Mouse (Mus musculus) heart, adult 18-20 months (tissue): Measurements from ENCODE around the gene Ubash3b. TPM values are rescaled to one million over a fixed set of nuclear protein-coding genes. Genes with fewer than 3 reads are reported as not detected.

Experiments
- DNase-seq, 2 experiments: peaks; one replicate each; pipeline ENCODE4 v3.0.0; 2021 to 2022; ENCODE audit warnings: mixed read lengths in 1 of 2
- total RNA-seq, 2 experiments: library from RNA; stranded (reverse); gene quantifications; 2 replicates each; pipeline ENCODE4 v1.2.3; 2021

Gene Ubash3b
- total RNA-seq, 2 experiments from 2014 or later = 0.89 to 1.5 TPM

DNA sequence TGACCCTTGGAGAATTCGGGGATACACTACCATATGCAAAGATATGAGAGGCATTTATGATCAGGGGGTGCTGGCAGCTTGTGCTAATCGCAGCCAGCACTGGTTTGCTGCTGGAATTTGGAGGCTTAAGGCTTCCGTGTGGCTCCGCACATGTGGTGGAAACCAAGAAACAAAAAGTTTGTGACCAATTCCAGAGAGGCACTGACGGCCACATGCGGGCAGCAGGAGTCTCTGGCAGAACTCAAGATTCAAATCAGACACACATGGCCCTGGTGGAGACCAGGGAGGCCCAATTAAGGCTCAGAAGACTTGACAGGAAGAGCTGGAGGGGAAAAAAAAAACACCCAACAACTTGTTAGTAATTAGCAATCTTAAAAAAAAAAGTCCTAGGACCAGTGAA, 63.4 kb downstream of the Ubash3b start:
- no peak for DNase-seq

GRCm38 (mm10) chr9:41091993-41092392, 69.5 kb downstream of the Ubash3b start:
- DNase-seq = no peak

- DNase-seq = no peak
These were observed 70.3 kb downstream of the Ubash3b start for GRCm38 (mm10) chr9:41091187-41091586.

DNA sequence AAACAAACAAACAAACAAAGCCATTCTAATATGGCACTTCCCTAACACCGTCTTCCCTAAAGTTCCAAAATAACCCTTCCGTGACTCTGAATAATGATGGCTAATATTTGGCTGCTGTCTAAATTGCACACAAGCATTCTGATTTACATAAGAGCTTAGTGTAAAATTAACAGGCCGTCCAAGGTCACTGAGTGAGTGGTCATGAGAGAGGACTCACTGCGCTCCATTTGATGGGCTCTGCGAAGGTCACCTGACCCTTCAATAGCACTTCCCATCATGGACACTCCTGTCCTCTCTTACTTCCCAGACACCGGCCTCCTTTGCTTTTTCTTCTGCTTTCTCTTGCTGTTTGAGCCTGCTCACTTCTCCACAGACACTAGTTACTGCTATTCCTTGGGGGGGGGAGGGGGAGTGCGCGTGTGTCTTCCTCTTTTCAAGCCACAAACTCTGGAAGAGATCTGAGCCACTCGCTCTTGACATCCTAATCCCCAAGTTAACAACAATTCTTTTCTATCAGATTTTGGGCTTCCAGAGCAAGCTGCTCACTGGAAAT, 73.6 kb downstream of the Ubash3b start:
- no peak for DNase-seq

GRCm38 (mm10) chr9:41084191-41084901, 77.2 kb downstream of the Ubash3b start:
- DNase-seq = peak; percentile 70 to 72

GRCm38 (mm10) chr9:41083386-41084055, 78.0 kb downstream of the Ubash3b start:
- DNase-seq = no peak

DNA sequence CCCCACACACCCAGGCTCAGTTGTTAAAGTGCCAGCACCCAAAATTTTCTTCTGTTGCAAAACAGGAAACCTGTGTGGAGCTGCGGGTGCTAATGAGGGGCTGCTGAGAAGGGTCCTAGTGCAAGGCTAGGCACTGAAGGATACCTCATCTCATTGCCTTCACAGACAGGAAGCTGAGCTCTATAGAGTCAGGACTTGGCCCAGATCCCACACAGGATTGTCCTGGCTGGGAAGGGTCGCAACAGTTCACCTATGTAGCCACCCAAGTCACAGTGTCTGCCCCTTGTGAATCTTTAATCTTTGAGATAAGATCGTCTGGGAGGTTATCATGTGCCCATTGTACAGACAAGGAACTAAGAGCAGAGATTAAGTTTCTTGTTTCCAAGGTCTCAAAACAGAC, 78.6 kb downstream of the Ubash3b start:
- no peak for DNase-seq

DNA sequence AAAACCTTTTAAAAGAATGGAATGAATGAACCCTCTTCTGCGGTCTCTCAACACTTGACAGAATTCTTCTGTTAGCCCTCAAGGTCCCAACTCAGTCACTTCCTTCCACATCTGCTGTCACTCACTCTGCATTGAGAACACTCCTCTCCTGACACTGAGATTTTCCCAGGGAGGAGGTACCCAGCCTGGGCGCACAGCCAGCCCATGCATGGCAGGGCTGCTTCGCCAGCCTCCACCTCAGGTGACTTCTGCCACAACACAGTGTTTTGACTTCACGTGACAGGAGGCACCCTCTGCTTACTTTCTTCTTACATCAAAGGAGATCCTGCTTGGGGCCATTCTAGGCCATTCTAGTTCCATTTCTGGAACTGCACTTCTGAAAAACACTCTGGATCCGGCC, 80.6 kb downstream of the Ubash3b start:
- DNase-seq = peak; percentile 39 to 43

DNA sequence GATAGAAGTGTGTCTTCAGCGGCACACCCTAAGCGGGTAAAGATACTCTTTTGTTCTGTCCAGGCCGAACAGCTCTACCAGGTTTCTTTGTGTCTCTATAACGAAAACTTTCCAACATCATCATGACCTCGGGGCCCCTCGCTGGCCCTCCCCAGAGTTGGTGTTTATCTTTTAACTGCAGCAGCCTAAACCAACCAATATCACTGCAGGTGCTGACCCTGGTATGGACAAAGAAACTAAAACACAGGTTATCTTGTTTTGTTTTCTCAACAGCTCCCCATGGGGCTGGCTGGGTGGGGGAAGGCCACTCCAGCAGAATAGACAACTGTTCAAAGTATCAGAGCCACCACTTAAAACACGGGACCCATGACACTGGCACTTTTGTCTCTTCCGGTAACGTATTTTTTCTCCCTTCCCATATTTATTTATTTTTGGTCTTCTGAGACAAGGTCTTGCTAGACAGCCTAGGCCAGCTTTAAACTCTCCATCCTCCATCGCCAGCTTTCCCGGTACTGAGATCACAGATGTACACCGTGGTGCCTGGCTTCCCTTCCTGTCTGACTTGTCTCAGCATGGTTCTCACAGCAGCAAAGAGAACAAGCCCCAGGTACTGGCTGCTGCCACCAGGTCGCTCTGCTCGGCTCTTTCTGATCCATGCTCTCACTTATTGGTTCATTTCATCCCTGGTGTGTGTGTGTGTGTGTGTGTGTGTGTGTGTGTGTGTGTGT, 81.9 kb downstream of the Ubash3b start:
- DNase-seq = no peak

- no peak for DNase-seq
These were observed 83.3 kb downstream of the Ubash3b start for GRCm38 (mm10) chr9:41078198-41078597.

DNA sequence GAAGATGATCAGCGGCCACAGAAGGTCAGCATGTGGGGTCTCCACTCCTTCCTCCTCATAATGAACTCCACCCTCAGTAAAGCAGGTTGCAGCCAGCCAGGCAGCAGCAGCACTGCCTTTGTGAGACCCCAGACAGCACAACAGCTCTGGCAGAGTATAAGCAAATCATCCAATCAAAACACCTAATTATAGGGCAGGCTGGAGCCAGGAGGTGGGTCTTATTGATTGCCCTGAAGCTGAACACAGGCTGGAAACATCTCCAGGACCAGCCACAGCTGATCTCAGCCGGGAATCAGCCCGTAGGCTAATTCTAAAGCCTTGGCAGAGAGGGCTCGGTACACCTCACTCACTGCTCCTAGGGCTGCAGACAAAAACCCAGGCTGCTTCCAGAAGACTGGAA, 85.3 kb downstream of the Ubash3b start:
- no peak for DNase-seq

- DNase-seq = no peak
These were observed 86.0 kb downstream of the Ubash3b start for GRCm38 (mm10) chr9:41075528-41075927.

DNA sequence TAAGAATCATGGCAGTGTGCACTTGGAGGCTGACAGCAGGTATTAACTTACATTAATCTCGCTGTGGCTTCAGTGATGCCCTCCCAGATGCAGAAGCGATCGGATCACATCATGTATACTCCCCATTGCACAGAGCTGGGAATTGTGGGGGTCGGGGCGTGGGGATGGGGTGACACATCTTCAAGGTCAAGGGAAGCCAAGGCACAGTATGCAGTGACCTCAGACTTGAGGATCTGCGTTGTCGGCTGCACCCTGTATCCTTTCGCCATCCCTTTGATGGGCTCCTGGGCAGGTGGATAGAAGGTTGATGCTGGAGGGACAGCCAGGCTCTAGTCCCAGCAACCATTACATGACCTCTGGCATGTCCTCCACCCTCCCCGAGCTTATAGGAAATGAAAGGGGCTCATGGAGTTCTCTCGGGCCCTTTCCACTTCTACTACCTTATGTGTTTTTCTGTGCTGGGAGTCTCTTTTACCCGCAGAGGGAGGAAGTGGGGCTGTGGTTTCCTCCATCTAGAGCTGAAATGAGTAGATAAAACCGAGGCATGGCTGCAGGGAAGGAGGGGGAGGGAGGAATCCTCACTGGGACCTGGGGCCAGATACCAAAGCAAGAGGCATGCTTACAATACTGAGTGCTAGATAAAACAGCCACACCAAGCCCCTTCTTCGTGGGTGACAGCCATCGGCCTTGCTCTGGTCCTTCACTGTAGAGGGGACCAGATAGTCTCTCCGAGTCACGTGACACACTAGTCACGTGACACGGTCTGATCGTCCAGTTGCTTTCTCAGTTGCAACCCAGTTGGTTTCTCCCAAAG, 88.1 kb downstream of the Ubash3b start:
- DNase-seq = peak; percentile 28 to 53

DNA sequence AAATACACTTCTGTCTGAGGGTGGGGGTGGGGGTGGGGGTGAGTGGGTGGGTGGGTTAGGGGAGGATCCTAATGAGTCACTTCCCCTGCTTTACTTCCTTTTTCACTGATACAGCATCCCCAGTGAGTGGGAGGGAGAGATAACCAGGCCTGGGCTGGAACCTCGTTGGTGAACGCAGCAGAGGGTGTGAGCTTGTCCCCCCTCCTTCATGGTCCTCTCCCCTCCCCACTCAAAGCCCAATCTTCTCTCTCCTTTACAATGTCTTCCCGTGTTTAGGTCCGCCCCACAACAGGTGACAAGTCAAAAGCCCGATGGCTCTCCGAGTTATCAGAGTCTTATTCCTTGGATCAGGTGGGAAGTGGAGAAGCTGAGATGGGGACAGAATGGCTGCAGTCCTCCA, 88.7 kb downstream of the Ubash3b start:
- DNase-seq = no peak

GRCm38 (mm10) chr9:41071906-41072511, 89.5 kb downstream of the Ubash3b start:
- no peak for DNase-seq

DNA sequence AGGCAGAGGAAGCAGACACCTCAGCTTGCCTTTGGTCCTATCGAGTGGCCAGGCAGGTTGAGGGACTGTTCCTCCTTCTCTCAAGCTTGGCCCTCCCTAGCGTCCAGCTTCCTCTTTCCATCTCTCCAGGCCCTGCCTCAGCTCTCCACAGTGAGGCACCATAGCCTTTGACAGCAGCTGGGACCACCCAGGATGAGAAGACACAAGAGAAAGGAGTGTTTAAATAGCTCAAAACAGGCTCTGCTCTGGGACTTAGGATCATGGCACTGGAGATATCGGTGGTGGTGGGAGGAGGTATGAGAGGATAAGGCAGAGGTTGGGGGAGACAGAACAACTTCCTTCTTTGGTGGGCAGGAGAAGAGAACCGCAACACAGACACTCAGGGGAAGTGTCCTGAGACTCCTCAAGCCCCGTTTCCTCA, 90.7 kb downstream of the Ubash3b start:
- DNase-seq = peak; percentile 31 to 46

- no peak for DNase-seq
These were observed 92.0 kb downstream of the Ubash3b start for GRCm38 (mm10) chr9:41069509-41069908.

- no peak for DNase-seq
These were observed 100.1 kb downstream of the Ubash3b start for GRCm38 (mm10) chr9:41061446-41061845.

DNA sequence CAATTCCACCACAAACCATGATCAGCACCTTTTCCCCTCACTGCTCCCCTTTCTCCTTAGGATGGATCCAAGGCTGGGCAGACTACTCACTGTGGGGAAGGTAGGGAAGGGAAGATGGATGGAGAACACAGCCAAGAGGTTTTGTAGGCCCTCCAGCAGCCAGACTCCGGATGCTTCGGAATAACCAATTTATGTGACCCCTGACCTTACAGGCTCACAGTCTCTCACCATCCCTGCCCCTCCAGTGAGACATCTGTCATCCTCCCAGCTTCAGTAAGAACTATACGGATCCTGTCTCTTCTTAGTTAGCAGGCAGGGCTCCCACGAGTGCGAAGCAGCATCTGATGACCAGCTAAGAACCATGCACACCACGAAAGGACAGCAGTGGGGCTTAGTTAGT, 100.9 kb downstream of the Ubash3b start:
- DNase-seq = no peak

GRCm38 (mm10) chr9:41058765-41059535, 102.5 kb downstream of the Ubash3b start:
- no peak for DNase-seq

DNA sequence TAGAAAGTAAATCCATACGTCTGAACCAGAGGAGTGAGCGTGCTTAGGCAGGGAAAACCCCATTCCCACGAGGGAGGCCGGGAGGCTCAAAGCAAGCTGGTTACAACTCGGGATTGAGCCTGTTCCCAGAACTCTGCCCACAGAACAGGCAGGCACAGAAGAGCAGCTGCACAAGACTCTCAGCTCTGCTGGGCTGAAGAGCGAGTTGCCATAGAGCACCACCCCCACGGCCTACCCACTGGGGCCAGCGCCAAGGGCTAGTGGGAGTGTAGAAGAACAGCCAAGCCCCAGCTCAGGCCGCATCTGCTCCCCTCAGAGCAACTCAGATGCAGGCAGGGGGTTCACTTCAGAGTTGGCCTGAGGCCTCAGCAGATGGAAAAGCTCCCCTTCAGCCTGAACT, 107.3 kb downstream of the Ubash3b start:
- DNase-seq = no peak
